Mouse (Mus musculus) erythroblast, embryonic 14.5 days (primary cell): Measurements from ENCODE around the gene Fscn2.

Experiments
- GATA1 ChIP-seq: IDR thresholded peaks from 2 replicates; pipeline ENCODE4 v1.6.1; 2012; ENCODE audit warnings: low read length, inconsistent platforms, mixed read lengths
- TAL1 ChIP-seq: IDR thresholded peaks from 3 replicates; pipeline ENCODE4 v1.6.1; 2012; ENCODE audit warnings: low read length, inconsistent platforms, mixed read lengths

GRCm38 (mm10) chr11:120360062-120360461 is 1.3 kb upstream of the Fscn2 start:
- TF ChIP-seq GATA1 = no peak
- no peak for TF ChIP-seq TAL1
